Mouse (Mus musculus) liver, adult 2 months (tissue): Measurements from ENCODE around the gene Ddx28.

ENCODE experiments used
- CTCF ChIP-seq: fragments of 200-500 bp; IDR thresholded peaks from 2 replicates; pipeline ENCODE4 v1.5.1; 2011; ENCODE audit warnings: low read depth, low read length, control low read depth
- POLR2A ChIP-seq: fragments of 200-500 bp; IDR thresholded peaks from 2 replicates; pipeline ENCODE4 v1.6.1; 2011; ENCODE audit warnings: low read length, control low read depth; ENCODE audit not compliant: insufficient read depth; ENCODE audit errors: extremely low read depth

GRCm38 (mm10) chr8:105993226-105993625 lies 18.5 kb downstream of the Ddx28 start:
- TF ChIP-seq POLR2A (no peak), CTCF (no peak)
